Mouse (Mus musculus): ENCODE measurements around the gene Kit. TPM values are rescaled to one million over a fixed set of nuclear protein-coding genes. Genes with fewer than 3 reads are reported as not detected.

Kit gene
- 20.8 and 22.2 TPM in 2 replicates for polyA plus RNA-seq (2015; fragmentation: Nextera tagmentation; extraction: Ambion mirVana)

- ATAC-seq (ENCODE audit: insufficient number of reproducible peaks, low FRiP score, low TSS enrichment, low read depth) = peak; percentile 70
- H3K27me3 ChIP-seq = peaks cover 16% of the 10 kb centered on the region
- H3K4me2 ChIP-seq = peak within 1 kb of the TSS; percentile 99
- no peaks in the 10 kb centered on the region for H3K9me3 ChIP-seq
- H3K27ac ChIP-seq = peak within 1 kb of the TSS; percentile 1; the same call in 1 of the 2 replicates
- peak within 1 kb of the TSS; percentile 54 for H3K4me3 ChIP-seq
- H3K36me3 ChIP-seq = no peaks in the 10 kb centered on the region
- H3K4me1 ChIP-seq = peaks cover 35% of the 10 kb centered on the region
- H3K9ac ChIP-seq = peak within 1 kb of the TSS; percentile 50
- under 1% methylated on average over 65 of the region's 65 CpGs for WGBS
These were observed at the start of gene Kit for GRCm38 (mm10) chr5:75574852-75575566. Gene Kit, plus strand, starts transcription at chr5:75574916.

DNA sequence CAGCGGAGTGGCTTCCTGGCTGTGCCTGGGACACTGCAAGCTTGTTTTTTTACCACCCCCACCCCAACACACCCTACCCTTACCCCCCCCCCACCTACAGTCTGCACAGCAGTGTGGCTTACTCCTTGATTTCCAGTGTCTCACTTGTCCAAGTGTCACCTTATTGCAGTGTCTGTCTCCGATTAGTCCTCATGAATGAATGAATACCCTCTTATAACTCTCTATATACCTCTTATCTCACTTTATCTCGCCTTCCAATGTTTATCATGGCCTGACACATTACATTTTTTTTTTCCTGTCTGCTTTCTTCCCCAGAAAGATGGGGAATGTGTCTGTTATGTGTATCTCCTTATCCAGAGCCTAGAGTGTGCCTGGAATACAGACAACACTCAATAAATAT, 38.6 kb upstream of the Kit start:
- no peak overlapping the region for H3K9ac ChIP-seq
- WGBS = 70% methylated on average over 3 of the region's 3 CpGs
- no peaks in the 10 kb centered on the region for H3K27me3 ChIP-seq
- H3K4me3 ChIP-seq = no peak overlapping the region
- H3K27ac ChIP-seq = no peak overlapping the region
- H3K4me1 ChIP-seq = no peaks in the 10 kb centered on the region
- no peak overlapping the region for H3K4me2 ChIP-seq
- ATAC-seq (ENCODE audit: insufficient number of reproducible peaks, low FRiP score, low TSS enrichment, low read depth) = no peak
- H3K9me3 ChIP-seq = no peaks in the 10 kb centered on the region
- H3K36me3 ChIP-seq = no peaks in the 10 kb centered on the region

GRCm38 (mm10) chr5:75537717-75538116, 37.0 kb upstream of the Kit start:
- WGBS = 23% methylated on average over 4 of the region's 4 CpGs

DNA sequence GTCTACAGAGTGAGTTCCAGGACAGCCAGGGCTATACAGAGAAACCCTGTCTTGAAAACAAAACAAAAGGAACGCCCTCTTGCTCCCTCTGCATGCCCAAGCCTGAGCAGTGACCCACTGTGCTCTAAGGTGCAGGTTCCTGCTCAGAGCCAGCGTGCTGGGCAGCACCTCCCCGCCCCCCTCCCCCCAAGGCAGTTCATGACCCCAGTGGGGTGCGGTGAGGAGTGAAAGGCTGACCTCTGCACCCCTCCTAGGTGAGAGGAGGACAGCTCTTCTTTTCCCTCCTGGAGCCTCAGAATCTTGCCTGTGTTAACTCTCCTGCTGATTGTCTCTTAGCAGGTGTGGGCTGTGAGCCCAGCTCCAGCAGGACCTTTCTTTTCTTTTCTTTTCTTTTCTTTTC, 36.3 kb upstream of the Kit start:
- WGBS = 36% methylated on average over 4 of the region's 4 CpGs
- Histone ChIP-seq H3K27ac (no peak overlapping the region), H3K9ac (no peak overlapping the region), H3K36me3 (no peaks in the 10 kb centered on the region), H3K4me1 (no peaks in the 10 kb centered on the region), H3K9me3 (no peaks in the 10 kb centered on the region), H3K4me3 (no peak overlapping the region), H3K27me3 (no peaks in the 10 kb centered on the region), H3K4me2 (no peak overlapping the region)
- ATAC-seq (ENCODE audit: insufficient number of reproducible peaks, low FRiP score, low TSS enrichment, low read depth) = no peak

More at GRCm38 (mm10) chr5:75537717-75538116, 37.0 kb upstream of the Kit start:
- no peak overlapping the region for H3K9ac ChIP-seq
- no peak overlapping the region for H3K4me2 ChIP-seq
- no peak overlapping the region for H3K27ac ChIP-seq
- H3K36me3 ChIP-seq = no peaks in the 10 kb centered on the region
- H3K4me1 ChIP-seq = no peaks in the 10 kb centered on the region
- no peak overlapping the region for H3K4me3 ChIP-seq
- H3K9me3 ChIP-seq = no peaks in the 10 kb centered on the region
- H3K27me3 ChIP-seq = no peaks in the 10 kb centered on the region
- no peak for ATAC-seq (ENCODE audit: insufficient number of reproducible peaks, low FRiP score, low TSS enrichment, low read depth)

DNA sequence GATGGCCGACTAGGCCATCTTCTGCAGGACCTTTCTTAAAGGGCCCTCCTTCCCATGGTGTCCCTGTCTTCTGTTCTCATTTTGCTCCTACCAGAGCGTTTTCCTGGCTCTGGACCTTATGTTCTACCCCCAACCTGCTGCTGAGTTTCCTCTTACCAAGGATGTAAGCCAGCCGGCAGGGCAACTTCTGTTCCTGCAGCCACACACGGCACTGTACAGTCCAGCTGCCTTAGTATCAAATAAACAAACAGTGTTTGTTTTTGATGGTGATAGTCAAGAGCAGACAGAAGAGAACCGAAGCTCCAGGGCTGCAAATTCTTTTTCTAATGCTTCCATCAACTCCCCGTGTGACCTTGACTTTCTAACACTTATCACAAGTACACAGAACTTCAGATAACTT, 35.6 kb upstream of the Kit start:
- Histone ChIP-seq H3K9me3 (no peaks in the 10 kb centered on the region), H3K27ac (no peak overlapping the region), H3K4me1 (no peaks in the 10 kb centered on the region), H3K36me3 (no peaks in the 10 kb centered on the region), H3K4me2 (no peak overlapping the region), H3K4me3 (no peak overlapping the region), H3K27me3 (no peaks in the 10 kb centered on the region), H3K9ac (no peak overlapping the region)
- WGBS = 34% methylated on average over 6 of the region's 6 CpGs
- ATAC-seq (ENCODE audit: insufficient number of reproducible peaks, low FRiP score, low TSS enrichment, low read depth) = no peak

- H3K27me3 ChIP-seq = no peaks in the 10 kb centered on the region
- no peak overlapping the region for H3K4me3 ChIP-seq
- no peaks in the 10 kb centered on the region for H3K36me3 ChIP-seq
- H3K4me2 ChIP-seq = no peak overlapping the region
- WGBS = 79% methylated on average over 3 of the region's 3 CpGs
- H3K4me1 ChIP-seq = no peaks in the 10 kb centered on the region
- H3K9me3 ChIP-seq = no peaks in the 10 kb centered on the region
- ATAC-seq (ENCODE audit: insufficient number of reproducible peaks, low FRiP score, low TSS enrichment, low read depth) = no peak
- H3K27ac ChIP-seq = no peak overlapping the region
- no peak overlapping the region for H3K9ac ChIP-seq
These were observed 31.0 kb upstream of the Kit start for GRCm38 (mm10) chr5:75543757-75544156.

DNA sequence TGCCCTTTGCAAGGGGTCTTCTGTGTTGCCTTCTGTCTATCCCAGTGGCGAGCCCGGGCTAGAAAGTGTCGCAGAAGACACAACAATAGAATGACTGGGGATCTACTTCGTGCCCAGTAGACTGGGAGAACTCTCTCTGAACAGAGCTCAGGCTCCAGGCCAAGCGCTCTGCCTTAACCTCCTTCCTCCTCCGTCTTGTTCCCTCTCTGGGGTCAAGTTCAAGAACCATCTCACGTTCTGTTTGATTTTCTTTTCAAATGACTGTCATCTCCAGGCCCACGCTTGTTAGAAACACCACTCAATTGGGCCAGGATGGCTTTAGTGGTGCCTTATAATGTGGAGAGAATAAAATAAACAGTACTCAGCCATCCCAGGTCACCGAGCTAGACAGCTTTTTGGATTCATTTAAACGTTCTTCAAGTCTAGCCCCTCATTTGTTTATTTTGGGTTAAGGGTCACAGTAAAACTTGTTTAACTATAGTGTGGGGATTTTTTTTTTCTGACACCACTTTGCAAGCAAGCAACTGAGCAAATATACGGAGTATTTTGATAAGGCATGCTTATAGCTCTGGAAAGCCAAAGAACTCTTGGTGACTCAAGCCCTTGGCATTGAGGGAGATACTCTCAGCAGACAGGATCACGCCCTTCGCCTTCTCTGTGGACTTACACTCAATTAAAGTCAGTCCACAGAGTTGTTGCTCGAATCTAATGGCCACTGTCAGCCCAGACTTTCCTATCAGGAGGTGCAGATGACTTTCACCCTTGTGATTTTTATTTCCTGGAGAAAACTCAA, 30.0 kb upstream of the Kit start:
- no peaks in the 10 kb centered on the region for H3K9me3 ChIP-seq
- no peaks in the 10 kb centered on the region for H3K27me3 ChIP-seq
- no peaks in the 10 kb centered on the region for H3K4me1 ChIP-seq
- no peak overlapping the region for H3K9ac ChIP-seq
- WGBS = 70% methylated on average over 14 of the region's 14 CpGs
- H3K36me3 ChIP-seq = no peaks in the 10 kb centered on the region
- no peak overlapping the region for H3K4me3 ChIP-seq
- ATAC-seq (ENCODE audit: insufficient number of reproducible peaks, low FRiP score, low TSS enrichment, low read depth) = no peak
- H3K4me2 ChIP-seq = no peak overlapping the region
- H3K27ac ChIP-seq = no peak overlapping the region

- no peaks in the 10 kb centered on the region for H3K36me3 ChIP-seq
- no peak overlapping the region for H3K27ac ChIP-seq
- no peak overlapping the region for H3K4me3 ChIP-seq
- 75% methylated on average over 4 of the region's 4 CpGs for WGBS
- H3K27me3 ChIP-seq = no peaks in the 10 kb centered on the region
- no peaks in the 10 kb centered on the region for H3K4me1 ChIP-seq
- H3K9me3 ChIP-seq = no peaks in the 10 kb centered on the region
- H3K4me2 ChIP-seq = no peak overlapping the region
- no peak for ATAC-seq (ENCODE audit: insufficient number of reproducible peaks, low FRiP score, low TSS enrichment, low read depth)
- no peak overlapping the region for H3K9ac ChIP-seq
These were observed 29.5 kb upstream of the Kit start for GRCm38 (mm10) chr5:75545265-75545643.

- Histone ChIP-seq H3K9me3 (no peaks in the 10 kb centered on the region), H3K27me3 (no peaks in the 10 kb centered on the region), H3K9ac (no peak overlapping the region), H3K27ac (no peak overlapping the region), H3K4me1 (no peaks in the 10 kb centered on the region), H3K4me2 (no peak overlapping the region), H3K4me3 (no peak overlapping the region), H3K36me3 (no peaks in the 10 kb centered on the region)
- ATAC-seq (ENCODE audit: insufficient number of reproducible peaks, low FRiP score, low TSS enrichment, low read depth) = no peak
- WGBS = 81% methylated on average over 3 of the region's 3 CpGs
These were observed 21.7 kb upstream of the Kit start for GRCm38 (mm10) chr5:75553021-75553420.

DNA sequence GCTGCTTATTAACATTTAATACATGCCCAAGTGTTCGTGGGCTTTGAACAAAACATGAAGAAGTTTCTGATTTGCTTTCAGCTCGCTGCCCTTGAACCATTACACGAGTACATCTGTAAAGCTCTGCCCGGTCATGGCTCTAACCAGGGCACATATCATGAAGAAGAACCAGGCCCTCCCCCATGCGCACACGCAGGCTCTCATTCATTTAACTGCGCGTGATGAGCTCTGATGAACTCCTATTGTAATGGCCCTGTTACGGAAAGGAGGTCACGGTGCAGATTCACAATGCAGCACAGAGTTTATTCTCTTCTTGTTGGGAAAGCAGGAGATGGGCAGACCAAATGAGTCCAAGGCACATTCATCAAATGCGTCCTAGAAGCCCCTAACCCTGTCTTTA, 17.1 kb upstream of the Kit start:
- no peaks in the 10 kb centered on the region for H3K27me3 ChIP-seq
- no peak overlapping the region for H3K9ac ChIP-seq
- H3K4me1 ChIP-seq = no peaks in the 10 kb centered on the region
- 85% methylated on average over 11 of the region's 11 CpGs for WGBS
- no peaks in the 10 kb centered on the region for H3K36me3 ChIP-seq
- H3K9me3 ChIP-seq = no peaks in the 10 kb centered on the region
- H3K4me2 ChIP-seq = no peak overlapping the region
- ATAC-seq (ENCODE audit: insufficient number of reproducible peaks, low FRiP score, low TSS enrichment, low read depth) = no peak
- H3K27ac ChIP-seq = no peak overlapping the region
- H3K4me3 ChIP-seq = no peak overlapping the region

DNA sequence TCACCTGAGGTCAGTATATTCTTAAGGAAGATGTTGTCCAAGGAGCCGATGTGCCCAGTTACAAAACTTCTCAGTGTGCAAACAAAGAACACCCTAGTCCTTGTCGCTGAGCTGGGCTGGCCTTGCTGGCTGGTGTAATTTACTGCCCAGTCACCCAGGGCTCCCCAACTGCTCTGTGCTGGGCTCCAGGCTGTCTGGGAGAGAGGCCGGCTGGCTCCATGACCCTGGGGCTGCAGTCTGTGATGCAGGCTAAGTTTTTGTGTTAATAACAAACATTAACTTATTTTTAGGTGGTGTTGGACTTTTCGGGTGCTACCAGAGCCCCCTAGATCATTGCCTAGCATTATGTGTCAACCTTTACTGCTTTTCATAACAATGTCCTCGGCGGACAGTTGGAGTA, 15.4 kb upstream of the Kit start:
- no peak overlapping the region for H3K4me3 ChIP-seq
- no peak overlapping the region for H3K4me2 ChIP-seq
- no peaks in the 10 kb centered on the region for H3K9me3 ChIP-seq
- WGBS = 45% methylated on average over 6 of the region's 6 CpGs
- no peaks in the 10 kb centered on the region for H3K36me3 ChIP-seq
- no peaks in the 10 kb centered on the region for H3K4me1 ChIP-seq
- H3K27me3 ChIP-seq = no peaks in the 10 kb centered on the region
- ATAC-seq (ENCODE audit: insufficient number of reproducible peaks, low FRiP score, low TSS enrichment, low read depth) = no peak
- H3K27ac ChIP-seq = no peak overlapping the region
- no peak overlapping the region for H3K9ac ChIP-seq

DNA sequence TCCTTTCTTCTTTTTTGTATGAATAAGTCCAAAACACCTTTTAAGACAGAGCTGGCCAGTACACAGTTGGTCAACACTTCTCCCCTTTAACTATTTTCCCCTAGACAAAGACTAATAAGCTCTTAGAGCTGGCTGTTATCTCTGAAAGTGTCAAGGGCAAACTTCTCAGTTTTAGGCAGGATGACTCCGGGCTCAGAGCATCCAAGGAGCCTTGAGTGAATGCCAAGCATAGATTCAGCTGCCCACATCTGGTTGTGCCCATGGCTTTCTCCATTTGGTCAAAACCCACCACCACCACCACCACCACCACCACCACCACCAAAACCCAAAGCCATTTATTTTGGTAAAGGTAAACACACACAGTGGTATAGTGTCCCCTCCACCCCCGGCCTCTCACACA, 13.5 kb upstream of the Kit start:
- no peaks in the 10 kb centered on the region for H3K27me3 ChIP-seq
- H3K36me3 ChIP-seq = no peaks in the 10 kb centered on the region
- WGBS = 83% methylated on average over 2 of the region's 2 CpGs
- H3K9me3 ChIP-seq = no peaks in the 10 kb centered on the region
- H3K4me3 ChIP-seq = no peak overlapping the region
- H3K27ac ChIP-seq = no peak overlapping the region
- H3K4me1 ChIP-seq = no peaks in the 10 kb centered on the region
- no peak overlapping the region for H3K9ac ChIP-seq
- H3K4me2 ChIP-seq = no peak overlapping the region
- no peak for ATAC-seq (ENCODE audit: insufficient number of reproducible peaks, low FRiP score, low TSS enrichment, low read depth)
